Mouse (Mus musculus) kidney, postnatal 10 days (tissue): Measurements from ENCODE around the gene Pbld2.

Experiments
- DNase-seq: peaks from one replicate; pipeline ENCODE4 v3.0.0; 2021; ENCODE audit warnings: mixed read lengths

The Pbld2 gene

DNA sequence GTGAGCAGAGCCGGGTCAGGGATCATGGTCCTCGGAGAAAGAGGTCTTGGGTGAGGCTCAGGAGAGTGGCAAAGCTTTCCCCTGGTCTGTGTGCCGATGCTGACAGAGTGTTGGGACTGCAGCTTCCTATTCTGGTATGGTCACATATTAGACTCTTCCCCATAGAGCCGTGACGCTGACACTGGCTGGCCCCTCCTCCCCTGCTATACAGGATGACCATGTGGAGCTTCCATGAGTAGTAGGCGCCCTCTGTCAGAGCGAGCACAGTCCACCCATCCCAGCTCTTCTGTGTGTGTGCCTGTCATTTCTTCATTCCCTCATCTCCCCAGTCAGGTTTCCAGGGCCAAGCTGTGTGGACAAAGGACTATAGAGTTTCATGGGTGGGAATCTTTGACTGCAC lies 39.2 kb downstream of the Pbld2 start:
- DNase-seq = no peak

DNA sequence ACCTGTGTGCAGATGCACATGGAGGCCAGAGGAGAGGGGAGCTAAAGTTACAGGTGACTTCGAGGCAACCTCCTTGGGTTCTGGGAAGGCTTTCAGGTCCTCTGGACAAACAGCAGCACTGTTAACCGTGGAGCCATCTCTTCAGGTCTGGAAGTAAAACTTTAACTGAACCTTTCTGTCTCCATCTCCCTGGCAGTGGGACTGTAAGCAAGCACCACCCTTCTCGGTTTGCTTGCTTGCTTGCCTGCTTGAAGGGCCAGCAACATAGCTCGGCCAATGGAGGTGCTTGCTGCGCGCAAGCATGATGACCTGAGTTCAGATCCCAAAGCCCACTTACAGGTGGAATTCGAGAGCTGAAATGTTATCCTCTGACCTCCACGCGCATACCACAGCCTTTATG lies 40.4 kb downstream of the Pbld2 start:
- DNase-seq = peak; percentile 23

DNA sequence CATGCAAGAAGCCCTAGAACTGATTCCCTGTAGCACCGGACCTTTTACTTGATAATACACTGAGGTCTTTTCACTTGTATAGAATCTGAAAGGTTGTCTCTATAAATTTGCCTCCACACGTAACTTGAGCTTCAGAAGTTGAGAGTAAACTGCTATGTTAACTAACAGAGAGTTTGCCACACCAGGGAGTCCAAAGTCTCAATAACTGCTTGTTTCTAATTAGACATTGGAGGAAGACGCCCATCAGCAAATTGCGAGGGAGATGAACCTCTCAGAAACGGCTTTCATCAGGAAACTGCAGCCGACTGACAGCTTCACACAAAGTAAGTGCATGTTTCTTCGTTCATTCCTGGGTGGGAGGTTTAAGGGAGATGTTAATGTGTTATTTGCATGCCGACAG lies 41.4 kb downstream of the Pbld2 start:
- no peak for DNase-seq

DNA sequence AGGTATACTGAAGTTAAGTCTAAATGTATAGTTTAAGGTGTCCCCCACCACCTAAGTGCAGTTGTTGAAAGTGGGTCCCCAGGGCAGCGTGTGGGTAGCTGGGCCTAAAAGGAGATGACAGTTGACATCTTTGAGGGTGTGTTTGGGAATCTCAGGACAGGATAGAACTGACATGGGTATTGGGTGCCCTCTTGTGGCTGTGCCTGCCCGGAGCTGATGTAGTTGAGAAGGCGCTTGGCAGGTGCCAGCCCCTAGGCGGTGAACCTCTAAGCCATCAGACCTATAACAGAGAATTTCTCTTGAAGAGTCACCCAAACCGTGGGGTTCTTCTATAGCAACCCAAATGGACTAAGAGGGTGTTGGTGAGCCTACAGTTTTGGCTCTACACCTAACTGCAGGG lies 41.9 kb downstream of the Pbld2 start:
- DNase-seq = peak; percentile 88

DNA sequence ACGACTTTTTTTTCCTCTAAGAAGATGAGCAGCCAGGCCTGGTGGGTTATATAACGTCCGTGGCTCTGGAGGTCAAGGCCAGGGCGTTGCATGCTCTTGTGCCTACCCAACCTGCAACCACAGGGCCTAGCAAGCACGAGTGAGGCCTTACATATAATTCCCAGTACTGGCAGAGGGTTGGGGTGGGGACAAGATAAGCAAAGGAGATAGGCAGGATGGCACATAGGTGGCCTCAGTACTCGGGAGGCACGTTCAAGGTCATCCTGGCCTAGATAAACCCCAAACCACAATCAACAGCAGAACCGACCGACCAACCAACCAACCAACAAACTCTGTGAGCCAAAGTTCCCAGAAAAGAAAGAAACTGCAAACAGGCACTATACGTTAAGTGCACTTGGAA lies 62.2 kb downstream of the Pbld2 start:
- DNase-seq = no peak

DNA sequence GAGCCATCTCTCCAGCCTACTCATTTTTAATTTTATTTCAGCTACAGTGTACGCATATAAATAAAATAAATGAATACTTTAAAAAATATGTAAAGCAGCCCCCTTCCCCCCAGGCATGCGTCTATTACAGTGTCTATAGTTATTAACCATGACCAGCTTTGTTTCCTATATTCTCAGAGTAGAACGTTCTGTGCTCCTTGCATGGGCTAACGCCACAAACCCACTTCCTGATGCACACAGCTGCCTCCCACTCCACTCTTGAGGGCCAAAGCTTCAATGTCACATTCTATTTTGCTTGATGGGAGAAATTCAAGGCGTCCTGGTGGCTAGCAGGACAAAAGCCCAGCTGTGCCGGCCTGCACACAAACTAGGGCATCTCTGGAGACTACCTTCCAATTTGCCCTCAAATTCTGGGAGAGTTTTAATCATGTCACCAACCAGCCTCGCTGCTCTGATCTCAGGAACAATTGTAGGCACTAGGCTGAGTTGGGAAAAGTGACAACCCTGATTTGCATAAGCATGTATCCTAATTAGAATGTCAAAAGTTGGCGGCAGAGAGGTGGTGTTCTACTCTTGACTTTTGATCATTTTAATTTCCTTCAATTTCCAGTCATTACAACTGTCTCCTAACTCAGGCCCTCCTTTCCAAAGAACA lies 65.1 kb downstream of the Pbld2 start:
- no peak for DNase-seq

DNA sequence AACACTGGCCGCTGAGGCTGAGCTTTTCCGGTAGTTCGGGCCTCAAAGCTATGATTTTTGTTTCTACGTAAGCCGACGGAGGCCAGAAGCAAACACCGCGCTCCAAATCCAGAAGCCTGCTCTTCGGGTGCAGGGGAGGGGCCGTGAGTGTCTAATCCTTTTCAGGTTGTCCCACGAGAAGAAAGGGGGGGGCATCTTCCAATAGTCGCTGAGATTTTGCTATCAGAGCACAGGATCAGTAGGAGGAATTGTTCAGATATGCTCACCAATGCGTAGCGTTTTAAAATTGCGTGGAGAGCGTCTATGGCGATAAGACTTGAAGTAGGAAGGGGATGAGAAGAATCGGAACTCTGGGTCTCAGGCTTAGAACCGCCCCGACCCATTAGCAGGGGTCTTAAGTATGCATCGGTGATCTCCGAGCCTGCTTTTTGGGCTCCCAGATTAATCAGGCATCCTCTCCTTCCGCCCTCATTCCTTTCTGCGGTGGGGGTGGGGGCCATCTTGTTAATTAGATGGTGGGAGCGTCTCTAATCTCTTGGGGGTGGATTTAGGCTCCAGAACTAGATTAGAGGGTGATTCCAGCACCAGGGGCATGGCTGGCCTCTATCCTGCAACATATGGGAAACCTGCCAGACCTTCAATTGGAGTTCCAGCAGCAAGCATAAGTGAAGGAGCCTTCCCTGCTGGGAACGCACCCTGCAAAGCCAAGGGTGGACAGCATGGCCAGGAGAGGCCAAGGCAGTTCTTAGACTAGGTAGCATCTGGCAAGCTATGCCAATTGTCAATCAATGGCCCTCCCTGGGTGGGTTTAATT lies 65.8 kb downstream of the Pbld2 start:
- peak; percentile 14 for DNase-seq

DNA sequence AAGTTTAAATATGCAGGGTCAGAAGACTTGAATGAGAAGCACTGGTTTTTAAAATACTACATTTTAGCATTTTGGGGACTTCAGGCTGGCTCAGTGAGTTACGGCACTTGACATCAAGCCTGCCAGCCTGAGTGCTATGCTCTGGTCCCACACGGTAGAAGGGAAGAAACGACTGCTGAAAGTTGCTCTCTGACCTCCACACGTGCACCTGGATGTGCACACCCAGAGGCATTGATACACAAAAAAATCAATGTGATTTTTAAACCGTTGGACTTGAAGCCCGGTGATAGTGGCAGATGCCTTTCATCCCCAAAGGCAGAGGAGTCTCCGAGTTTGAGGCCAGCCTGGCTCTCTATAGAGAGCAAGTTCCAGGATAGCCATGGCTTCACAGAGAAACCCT lies 67.8 kb downstream of the Pbld2 start:
- DNase-seq = no peak

DNA sequence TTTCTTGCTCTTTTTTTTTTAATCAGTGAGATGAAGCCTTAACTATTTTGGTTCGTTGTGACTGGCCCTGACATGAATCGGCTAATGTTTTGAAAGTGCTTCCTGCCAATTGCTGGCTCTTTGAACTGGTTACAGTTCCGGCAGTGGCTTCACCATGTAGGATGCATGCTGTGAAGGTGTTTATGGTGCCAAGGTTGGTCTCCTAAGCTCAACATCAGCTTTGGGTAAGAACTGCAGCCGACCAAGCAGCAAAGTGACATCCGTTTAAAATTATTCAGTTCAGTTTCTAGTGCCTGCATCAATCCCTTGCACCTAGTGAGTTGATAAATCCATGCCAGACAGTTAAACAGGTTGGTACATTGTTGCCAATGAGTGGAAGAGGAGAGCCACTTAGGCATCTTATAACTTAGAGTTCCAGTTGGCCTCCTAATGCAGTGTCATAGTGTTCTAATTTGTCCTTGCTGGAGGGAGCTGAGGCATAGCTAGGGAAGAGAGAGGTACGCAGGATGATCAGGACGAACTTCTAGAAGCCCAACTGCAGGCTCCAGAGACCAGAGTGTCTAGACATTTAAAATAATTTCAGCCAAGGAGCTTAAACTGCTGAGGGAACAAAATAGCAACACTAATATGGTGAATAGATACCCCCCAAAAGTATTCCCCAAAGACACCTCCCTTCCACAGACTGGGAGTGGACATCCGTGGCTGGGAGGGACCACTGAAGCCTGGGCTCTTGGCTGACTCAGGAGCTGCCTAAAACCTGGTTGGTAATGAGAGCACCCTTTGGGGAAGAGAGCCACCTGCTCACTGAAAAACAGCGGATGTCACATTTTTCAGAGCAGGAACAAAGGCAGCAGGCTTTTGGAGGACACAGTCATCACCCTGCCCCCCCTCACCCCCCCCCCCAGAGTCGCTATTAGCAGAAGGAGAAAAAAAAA lies 68.8 kb downstream of the Pbld2 start:
- DNase-seq = no peak

DNA sequence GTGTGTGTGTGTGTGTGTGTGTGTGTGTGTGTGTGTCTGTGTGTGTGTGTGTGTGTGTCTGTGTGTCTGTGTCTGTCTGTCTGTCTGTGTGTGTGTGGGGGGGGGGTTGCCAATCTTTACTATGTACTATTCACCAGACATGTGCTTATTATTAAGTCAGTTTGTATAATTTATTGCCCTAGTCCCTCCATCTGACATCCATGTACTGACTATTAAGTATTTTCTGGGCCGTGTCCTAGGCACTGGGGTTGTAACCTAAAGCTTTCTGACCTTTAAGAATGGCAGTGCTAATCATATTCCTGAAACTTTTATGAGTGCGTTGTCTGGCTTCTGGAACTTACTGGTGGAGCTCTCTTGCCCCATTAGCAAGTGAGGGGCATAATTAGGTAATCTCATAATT lies 72.6 kb downstream of the Pbld2 start:
- DNase-seq = no peak

DNA sequence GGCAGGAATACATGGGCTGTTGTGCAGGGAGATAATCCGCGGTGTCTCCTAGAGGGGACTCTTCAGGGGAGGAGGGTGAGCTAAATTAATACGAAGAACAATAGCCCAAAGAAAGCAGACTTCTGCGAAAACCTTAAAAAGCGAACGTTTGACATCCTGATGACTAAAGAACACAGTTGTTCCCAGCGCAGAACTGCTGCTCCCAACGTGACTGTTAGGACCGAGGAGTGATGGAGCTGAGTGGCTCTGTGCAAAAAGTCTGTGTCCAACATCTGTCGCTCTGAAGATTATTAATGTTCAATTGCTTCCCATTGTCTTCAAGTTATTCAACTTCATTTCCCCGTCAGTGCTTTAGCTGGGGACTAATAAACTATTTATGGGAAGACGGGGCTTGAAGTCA lies 74.1 kb downstream of the Pbld2 start:
- no peak for DNase-seq

DNA sequence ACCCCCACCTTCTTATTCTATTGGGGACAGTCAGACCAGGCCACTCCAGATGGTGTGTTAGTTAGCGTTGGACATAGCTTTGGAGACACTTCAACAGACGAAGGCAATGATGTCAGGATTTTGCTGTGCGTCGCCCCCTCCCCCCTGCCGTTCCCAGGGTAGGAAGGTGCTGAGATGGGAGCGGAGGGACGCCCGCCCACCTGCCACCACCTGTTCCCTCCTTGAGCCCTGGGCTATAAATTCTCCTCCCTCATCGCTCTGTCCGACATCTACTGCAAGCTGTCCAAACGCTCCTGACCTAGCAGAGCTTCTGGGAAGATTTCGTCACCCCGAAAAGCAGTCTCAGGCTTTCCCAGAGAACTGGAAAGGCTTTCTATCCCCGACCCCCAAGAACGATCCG lies 75.4 kb downstream of the Pbld2 start, which contains the start of gene Atoh7:
Gene Atoh7, plus strand, starts transcription at position 131 of the 400 bp plus-strand sequence.
- DNase-seq = no peak

DNA sequence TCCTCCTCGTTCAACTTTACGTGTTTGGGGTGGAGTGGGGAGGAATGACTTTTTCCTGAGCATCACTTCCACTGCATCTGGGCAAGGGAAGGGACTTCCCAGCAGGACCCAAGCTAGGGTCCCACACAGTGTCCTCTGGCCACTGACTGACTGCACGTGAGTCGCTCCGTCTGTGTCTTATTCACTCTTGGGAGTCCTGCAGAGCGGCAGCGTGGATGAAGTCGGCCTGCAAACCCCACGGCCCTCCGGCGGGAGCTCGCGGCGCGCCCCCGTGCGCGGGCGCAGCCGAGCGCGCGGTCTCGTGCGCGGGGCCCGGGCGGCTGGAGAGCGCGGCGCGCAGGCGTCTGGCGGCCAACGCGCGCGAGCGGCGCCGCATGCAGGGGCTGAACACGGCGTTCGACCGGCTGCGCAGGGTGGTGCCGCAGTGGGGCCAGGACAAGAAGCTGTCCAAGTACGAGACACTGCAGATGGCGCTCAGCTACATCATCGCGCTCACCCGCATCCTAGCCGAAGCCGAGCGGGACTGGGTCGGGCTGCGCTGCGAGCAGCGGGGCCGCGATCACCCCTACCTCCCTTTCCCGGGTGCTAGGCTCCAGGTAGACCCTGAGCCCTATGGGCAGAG lies 75.9 kb downstream of the Pbld2 start:
- peak; percentile 68 for DNase-seq

DNA sequence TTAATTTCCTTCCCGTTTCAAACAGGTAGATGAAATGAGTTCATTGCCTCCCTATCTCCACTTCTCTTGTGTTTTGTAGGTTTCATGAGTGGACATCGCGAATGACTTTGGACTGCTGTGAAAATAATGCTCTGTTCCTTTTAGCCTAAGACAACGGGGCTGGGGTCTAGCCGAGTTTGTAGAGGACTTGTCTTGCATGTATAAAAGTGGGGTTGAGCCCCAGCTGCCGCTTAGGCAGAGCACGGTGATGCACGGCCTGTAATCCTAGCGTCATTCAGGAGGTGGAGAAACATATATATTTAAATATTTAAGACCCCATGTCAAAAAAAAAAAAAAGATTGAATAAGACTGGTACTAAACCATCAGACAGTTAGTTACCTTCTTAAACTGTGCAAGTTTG lies 76.5 kb downstream of the Pbld2 start:
- no peak for DNase-seq
